Mouse (Mus musculus): Measurements from ENCODE around the gene Sell.

Sell gene

GRCm38 (mm10) chr1:164074606-164075140 is 12.9 kb downstream of the Sell start:
- in situ Hi-C loops (cut with MboI; ENCODE audit: low sequenced_read_pairs): no loop called here

GRCm38 (mm10) chr1:164075416-164075815 is 13.6 kb downstream of the Sell start:
- in situ Hi-C loops (cut with MboI; ENCODE audit: low sequenced_read_pairs): no loop called here

GRCm38 (mm10) chr1:164076441-164076840 is 14.7 kb downstream of the Sell start:
- in situ Hi-C loops (cut with MboI; ENCODE audit: low sequenced_read_pairs): no loop called here

- in situ Hi-C loops (cut with MboI; ENCODE audit: low sequenced_read_pairs): no loop called here
Measured at GRCm38 (mm10) chr1:164077031-164077430, 15.2 kb downstream of the Sell start.

- in situ Hi-C loops (cut with MboI; ENCODE audit: low sequenced_read_pairs): no loop called here
Measured at GRCm38 (mm10) chr1:164078323-164078741, 16.6 kb downstream of the Sell start.

GRCm38 (mm10) chr1:164079091-164079490 is 17.3 kb downstream of the Sell start:
- in situ Hi-C loops (cut with MboI; ENCODE audit: low sequenced_read_pairs): no loop called here

GRCm38 (mm10) chr1:164083046-164083445 is 21.3 kb downstream of the Sell start:
- in situ Hi-C loops (cut with MboI; ENCODE audit: low sequenced_read_pairs): no loop called here

- in situ Hi-C loops (cut with MboI; ENCODE audit: low sequenced_read_pairs): no loop called here
Measured at GRCm38 (mm10) chr1:164086797-164087196, 25.0 kb downstream of the Sell start.

- in situ Hi-C loops (cut with MboI; ENCODE audit: low sequenced_read_pairs): no loop called here
Measured at GRCm38 (mm10) chr1:164087872-164088271, 26.1 kb downstream of the Sell start.

- in situ Hi-C loops (cut with MboI; ENCODE audit: low sequenced_read_pairs): no loop called here
Measured at GRCm38 (mm10) chr1:164096780-164097179, 35.0 kb downstream of the Sell start.

GRCm38 (mm10) chr1:164097911-164098310 is 36.1 kb downstream of the Sell start:
- in situ Hi-C loops (cut with MboI; ENCODE audit: low sequenced_read_pairs): no loop called here

GRCm38 (mm10) chr1:164098372-164098771 is 36.6 kb downstream of the Sell start:
- in situ Hi-C loops (cut with MboI; ENCODE audit: low sequenced_read_pairs): no loop called here

- in situ Hi-C loops (cut with MboI; ENCODE audit: low sequenced_read_pairs): no loop called here
Measured at GRCm38 (mm10) chr1:164109763-164110162, 48.0 kb downstream of the Sell start.

- in situ Hi-C loops (cut with MboI; ENCODE audit: low sequenced_read_pairs): no loop called here
Measured at GRCm38 (mm10) chr1:164110591-164111329, 49.0 kb downstream of the Sell start.

GRCm38 (mm10) chr1:164114280-164114679 is 52.5 kb downstream of the Sell start:
- in situ Hi-C loops (cut with MboI; ENCODE audit: low sequenced_read_pairs): no loop called here

GRCm38 (mm10) chr1:164114947-164115493 is 53.2 kb downstream of the Sell start, which contains the start of gene Selp:
Gene Selp, plus strand, starts transcription at chr1:164115264.
- in situ Hi-C loops (cut with MboI; ENCODE audit: low sequenced_read_pairs): no loop called here

- in situ Hi-C loops (cut with MboI; ENCODE audit: low sequenced_read_pairs): no loop called here
Measured at GRCm38 (mm10) chr1:164115647-164116046, 53.9 kb downstream of the Sell start.

- in situ Hi-C loops (cut with MboI; ENCODE audit: low sequenced_read_pairs): no loop called here
Measured at GRCm38 (mm10) chr1:164117869-164118268, 56.1 kb downstream of the Sell start.

GRCm38 (mm10) chr1:164119892-164120776 is 58.4 kb downstream of the Sell start:
- in situ Hi-C loops (cut with MboI; ENCODE audit: low sequenced_read_pairs): no loop called here

- in situ Hi-C loops (cut with MboI; ENCODE audit: low sequenced_read_pairs): no loop called here
Measured at GRCm38 (mm10) chr1:164120777-164121158, 59.0 kb downstream of the Sell start.

- in situ Hi-C loops (cut with MboI; ENCODE audit: low sequenced_read_pairs): no loop called here
Measured at GRCm38 (mm10) chr1:164123836-164124235, 62.1 kb downstream of the Sell start.

Measured in CH12F3 (cell line).